Mouse (Mus musculus): ENCODE results near the gene Psg28.
"Not testable (repeated sequence)": the region's sequence is repeated elsewhere in the genome, so short reads cannot be mapped to it uniquely, and the experiment has no call there.

Gene Psg28

GRCm38 (mm10) chr7:18431941-18432340 lies at the start of gene Psg28:
Psg28 (minus strand) TSS chr7:18432041.
- not testable (repeated sequence) for TF ChIP-seq GATA4 (IDR thresholded peaks at IDR 0.05; ENCODE audit: insufficient replicate concordance, low read length)

- no peak for TF ChIP-seq GATA4 (IDR thresholded peaks at IDR 0.05; ENCODE audit: insufficient replicate concordance, low read length)
These were observed 28.4 kb downstream of the Psg28 start for GRCm38 (mm10) chr7:18403407-18403806.

- no peak for TF ChIP-seq GATA4 (IDR thresholded peaks at IDR 0.05; ENCODE audit: insufficient replicate concordance, low read length)
These were observed 29.2 kb downstream of the Psg28 start for GRCm38 (mm10) chr7:18402527-18403237.

GRCm38 (mm10) chr7:18378295-18378694 lies 53.5 kb downstream of the Psg28 start:
- TF ChIP-seq GATA4 (IDR thresholded peaks at IDR 0.05; ENCODE audit: insufficient replicate concordance, low read length): no peak

Data from liver, adult (tissue).